Mouse (Mus musculus): ENCODE measurements at regions not wholly inside any gene's neighbourhood (a gene's known extent, or its start where the extent isn't known, plus 50 kb on each side); places are given as distances from the start of the nearest gene placed in this dataset.

DNA sequence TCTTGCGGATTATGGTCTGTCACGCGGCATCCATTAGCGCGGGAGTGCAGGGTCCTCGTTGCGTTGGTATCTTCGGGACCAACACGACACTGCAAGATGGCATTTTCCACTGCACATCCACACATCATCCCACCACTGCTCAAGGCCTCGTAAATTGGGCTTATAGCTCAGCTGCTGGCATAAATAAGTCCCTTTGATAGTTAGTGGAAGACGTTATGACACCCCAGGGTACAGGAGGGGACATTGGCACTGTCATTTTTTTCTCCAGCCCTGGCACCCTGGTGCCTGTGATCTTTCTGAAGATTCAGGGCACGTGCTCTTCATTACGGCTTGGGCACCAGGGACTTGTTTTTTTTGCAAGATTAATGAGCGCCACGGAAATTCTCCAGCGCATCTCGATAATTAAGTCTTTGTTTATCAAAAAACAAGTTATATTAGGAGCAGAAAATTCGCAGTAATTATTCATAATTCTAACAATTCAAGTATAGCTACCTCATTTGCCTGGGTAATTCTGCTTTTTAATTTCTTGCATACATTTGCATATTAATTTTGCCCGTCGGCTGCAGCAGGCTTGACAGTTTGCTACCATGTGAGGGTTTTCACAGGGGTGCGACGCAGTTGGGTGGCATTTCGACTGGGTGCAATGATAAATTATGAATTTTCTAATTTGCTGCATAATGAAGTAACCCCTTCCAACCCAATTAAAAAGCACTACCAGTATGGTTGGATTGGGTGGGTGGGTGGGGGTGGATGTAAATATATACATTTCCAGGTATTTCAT, 119.1 kb downstream of the Vrk1 start:
- intact Hi-C loops (cut with DNase I; ENCODE audit: low total_unique reads): no loop called here
- no peak for DNase-seq

DNA sequence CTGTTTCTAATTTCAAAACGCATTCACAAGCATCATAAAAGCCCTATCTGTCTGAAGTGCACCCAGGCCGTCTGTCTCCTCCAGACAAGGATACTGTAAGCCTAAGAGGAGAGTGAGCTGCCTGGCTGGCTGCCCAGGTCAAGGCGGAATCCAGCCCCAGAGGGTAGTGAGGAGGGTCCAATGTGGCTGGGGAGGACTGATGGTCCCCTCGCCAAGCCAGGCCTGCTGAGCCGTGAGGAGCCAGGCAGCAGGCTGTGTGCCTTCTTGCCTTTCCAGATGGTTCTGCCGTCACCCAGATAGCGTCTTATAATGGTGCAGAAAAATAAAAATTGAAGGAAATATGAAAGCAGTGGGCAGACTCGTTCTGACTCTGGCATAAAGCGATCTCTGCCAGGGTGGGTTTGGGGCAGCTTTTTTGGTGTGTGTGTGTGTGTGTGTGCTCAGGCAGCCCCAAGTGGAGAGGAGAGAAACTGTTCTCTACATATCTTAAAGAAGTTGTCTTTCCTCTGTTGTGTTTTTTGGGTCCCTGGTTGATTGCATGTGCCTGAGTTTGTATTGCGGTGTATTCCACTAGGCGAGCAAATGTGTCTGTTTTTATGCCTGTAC, 120.1 kb downstream of the Vrk1 start:
- DNase-seq: no peak
- intact Hi-C loops (cut with DNase I; ENCODE audit: low total_unique reads): no loop called here

DNA sequence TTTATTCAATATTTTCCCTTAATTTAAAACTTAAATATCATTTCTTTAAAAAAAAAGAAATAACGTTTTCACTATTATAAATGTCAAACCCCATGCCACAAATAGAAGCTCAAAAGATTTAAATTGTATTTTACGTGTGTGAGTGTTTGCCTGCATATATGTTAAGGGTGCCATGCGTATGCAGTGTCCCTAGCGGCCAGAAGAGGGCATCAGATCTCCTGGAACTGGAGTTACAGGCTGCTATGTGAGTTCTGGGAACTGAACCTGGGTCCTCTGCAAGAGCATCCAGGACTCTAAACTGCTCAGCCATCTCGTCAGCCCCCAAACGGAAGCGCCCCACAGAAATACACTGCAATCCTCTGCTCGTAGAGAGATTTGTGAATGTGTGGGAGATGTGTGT, 122.7 kb downstream of the Vrk1 start:
- intact Hi-C loops (cut with DNase I; ENCODE audit: low total_unique reads): no loop called here
- no peak for DNase-seq

DNA sequence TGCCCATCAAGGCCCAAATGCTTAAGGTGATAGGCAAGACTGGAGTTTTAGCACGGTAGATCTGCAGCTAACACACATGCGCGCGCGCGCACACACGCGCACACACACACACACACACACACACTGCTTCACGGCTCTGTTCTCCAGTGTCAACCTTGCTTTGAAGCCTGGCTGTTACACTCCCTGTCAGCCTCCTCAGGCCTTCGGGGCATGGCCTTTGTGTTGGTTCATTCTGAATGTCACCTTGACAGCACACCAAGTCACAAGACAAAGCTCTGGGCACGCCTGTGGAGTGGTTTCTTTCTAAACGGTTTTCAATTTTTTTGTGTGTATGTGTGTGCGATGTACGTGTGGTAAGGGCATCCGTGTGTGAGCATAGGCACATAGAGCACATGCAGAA, 128.4 kb downstream of the Vrk1 start:
- intact Hi-C loops (cut with DNase I; ENCODE audit: low total_unique reads): no loop called here
- DNase-seq: no peak

DNA sequence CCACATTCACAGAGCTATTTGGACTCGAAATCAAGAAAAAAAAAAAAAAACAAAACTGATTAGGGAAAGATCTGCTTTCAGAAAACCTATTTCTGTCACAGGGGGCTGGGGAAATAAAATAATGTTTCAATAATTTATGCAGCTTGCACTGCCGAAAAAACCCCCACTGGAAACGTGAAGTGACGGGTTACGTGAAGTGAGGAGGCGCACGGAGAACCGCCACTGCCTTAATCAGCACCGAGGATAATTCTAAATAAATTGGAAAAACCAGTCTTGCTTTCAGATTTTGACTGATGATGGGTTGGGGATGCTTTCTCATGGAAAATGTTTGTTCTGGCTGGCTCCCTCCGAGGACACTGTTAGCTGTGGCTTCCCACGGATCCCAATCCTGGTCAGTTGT, 129.5 kb downstream of the Vrk1 start:
- no peak for DNase-seq
- intact Hi-C loops (cut with DNase I; ENCODE audit: low total_unique reads): no loop called here

DNA sequence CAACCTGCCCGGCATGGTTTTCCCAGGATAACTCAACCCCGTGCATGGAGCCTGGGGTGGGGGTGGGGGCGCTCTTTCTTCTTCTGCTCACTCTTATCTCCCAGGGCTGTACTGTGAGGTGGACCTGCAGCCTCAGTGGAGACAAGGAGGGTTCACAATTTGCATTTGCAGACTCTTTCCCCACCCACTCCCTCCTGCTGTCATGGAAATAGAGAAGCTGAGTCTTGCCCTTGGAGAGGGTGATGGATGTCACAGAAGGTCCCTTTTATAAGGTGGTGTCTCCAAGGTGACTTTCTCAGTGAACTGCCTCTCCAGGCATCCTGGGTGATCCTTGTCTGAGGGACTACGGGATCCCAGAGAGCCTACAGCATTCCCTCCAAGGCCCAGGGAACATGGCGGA, 129.9 kb downstream of the Vrk1 start:
- no peak for DNase-seq
- intact Hi-C loops (cut with DNase I; ENCODE audit: low total_unique reads): no loop called here

DNA sequence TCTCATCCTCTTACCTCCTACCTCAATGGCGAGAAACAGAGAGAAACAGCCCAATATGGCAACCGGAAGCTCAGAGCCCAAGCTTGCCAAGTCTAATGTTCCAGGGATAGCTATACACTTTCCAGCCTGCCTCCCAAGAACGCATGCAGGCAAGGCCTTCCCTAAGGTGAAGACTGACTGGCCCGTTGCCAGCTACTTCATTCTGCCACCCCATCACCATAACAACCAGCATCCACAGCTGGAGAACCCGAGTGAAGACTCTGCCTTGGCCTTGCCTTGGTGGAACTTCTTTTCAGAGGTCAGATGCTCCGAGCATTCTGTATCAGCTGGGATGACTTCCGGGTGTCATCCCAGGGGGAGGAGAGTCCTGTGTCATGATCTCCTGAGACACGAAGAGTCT, 130.6 kb downstream of the Vrk1 start:
- intact Hi-C loops (cut with DNase I; ENCODE audit: low total_unique reads): no loop called here
- no peak for DNase-seq

DNA sequence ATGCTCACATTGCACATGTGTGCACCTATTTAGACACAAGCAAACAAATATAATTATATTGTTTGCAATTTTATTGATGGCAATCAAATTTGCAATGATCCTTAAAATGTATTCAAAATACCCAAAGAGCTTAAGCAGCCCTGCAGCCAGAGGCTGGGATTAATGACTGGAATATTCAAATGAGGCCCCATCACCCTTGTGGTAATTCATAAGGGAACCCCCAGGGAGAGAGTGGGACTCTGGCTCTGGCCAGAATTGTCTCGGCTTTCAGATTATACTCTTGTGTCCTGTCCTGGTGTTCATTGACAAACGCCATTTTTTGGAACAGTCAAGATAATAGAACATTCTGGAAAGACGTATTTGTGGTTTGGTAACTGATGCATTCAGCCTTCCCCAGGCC, 133.5 kb downstream of the Vrk1 start:
- no peak for DNase-seq
- intact Hi-C loops (cut with DNase I; ENCODE audit: low total_unique reads): no loop called here

DNA sequence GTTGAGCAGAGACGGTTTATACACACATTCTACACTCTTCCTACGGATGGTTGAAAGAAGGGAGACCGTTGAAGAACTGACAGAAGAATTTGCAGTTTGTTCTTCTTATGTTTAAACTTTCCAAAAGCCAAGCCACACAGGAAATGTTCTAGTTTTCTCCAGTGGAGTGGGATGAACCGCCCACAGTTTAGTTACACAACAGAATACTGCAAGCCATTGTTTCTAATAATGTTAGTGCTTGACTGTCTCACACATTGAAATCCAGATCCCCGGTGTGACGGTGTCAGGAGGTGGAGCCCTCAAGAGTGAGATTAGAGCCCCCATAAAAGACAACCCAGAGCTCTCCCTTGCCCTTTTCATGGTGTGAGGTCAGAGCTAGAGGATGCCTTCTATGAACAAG, 146.8 kb downstream of the Vrk1 start:
- intact Hi-C loops (cut with DNase I; ENCODE audit: low total_unique reads): no loop called here
- no peak for DNase-seq

DNA sequence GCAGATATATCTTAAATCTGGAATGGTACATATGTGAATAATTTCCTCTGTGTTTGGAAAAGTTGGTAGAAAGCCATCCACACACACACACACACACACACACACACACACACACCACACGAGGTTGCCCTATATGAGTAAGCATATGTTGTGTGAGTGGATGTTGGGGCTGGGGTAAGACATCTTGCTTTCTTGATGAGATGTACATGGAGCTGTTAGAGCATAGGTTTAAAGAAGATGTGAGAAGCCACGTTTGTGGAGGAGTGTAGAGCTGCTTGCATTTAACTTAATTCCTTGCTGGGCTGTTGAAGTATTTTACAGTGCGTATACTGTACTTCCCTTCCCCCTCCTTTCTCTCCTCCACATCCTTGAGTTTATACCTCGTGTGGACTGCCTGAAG, 147.8 kb downstream of the Vrk1 start:
- DNase-seq: no peak
- intact Hi-C loops (cut with DNase I; ENCODE audit: low total_unique reads): no loop called here

DNA sequence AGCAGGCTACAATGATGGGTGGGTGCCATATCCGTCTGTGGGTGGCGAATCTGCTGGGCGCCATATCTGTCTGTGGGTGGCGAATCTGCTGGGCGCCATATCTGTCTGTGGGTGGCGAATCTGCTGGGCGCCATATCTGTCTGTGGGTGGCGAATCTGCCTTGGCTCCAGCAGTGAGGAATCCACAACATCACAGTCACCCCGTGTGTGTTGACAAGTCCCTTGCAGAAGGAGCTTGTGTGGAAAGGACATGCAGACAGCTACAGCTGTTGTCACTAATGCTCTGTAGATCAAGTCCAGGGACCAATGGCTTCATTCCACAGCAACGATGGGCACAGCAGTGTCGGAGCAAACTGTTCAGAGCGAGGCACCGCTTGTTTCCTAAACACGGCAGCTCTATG, 148.6 kb downstream of the Vrk1 start:
- intact Hi-C loops (cut with DNase I; ENCODE audit: low total_unique reads): no loop called here
- no peak for DNase-seq

DNA sequence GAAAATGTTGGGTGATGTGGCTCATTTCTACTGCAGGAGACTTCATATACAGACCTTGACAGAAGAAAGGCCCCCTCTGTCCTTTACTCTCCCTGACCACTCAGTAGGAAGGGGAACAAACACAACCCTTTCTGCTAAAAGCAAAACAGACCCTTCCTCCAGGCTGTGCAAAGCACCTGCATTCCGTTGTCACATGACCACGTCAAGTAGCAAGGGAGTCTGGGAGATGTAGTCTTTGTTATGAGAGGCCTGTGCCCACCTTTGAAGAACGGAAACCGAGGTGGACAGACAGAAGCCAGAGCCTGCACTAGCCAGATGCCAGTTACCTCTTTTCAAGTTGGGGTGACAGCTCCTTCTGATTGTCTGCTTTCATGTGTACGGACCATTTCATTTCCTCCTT, 161.3 kb downstream of the Vrk1 start:
- intact Hi-C loops (cut with DNase I; ENCODE audit: low total_unique reads): no loop called here
- DNase-seq: no peak

DNA sequence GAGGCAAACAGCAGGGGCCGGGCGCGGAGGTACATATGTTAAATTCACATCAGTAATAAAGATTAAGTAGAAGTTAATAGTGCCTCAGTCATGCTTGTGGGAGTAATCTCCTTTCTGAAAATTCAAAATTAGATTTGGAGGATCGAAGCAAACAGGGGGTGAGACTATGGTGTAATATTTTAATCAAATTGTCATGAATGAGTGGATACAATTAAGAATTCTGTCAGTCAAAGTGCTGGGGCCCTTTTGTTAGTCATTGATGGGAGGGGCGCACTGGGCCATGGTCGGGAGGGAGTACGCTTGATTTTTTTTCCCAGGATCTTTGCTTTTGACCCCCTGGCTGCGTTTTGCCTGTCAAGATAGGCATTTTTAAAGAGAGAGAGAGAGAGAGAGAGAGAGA, 163.2 kb downstream of the Vrk1 start:
- intact Hi-C loops (cut with DNase I; ENCODE audit: low total_unique reads): no loop called here
- DNase-seq: no peak

DNA sequence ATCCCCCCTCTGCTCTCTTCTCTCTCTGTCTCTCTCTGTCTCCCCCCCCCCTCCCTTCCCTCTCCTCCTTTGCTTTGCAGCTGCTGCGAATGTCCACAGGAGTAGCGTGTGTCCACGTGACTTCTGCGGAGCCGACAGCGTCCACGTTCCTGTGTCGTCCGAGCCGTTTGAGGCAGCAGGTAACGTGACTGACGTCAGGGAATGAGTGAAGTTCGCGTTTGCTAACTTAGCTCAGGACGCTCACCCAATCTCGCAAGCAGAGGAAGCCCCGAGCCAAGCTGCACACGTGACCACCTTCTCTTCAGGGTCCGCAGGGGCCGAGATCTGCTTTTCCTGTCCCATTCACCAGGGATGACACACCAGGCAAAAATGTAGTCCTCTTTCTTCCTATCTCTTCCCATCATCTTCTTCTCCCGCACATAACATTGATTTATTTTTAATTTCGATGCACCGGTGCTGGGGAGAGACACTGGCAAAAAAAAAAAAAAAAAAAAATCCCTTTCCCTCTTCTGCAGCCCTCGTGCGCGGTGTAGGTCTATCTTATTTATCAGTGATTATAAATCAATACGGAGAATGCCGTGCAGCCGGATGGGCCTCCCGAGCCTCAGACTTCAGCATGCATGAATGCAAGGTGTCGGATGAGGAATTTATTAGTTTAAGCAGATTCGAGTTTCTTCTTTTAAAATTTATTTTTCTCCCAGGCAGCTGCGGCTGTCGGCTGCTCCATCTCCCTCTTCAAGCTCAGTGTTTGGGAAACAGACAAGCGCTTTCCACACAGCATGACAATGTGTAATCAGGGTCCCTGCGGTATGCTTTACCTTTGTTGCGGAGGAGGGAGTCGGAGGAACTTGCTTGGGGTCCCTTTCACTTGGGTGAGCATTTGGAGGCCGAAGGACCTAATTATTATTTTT, 164.3 kb downstream of the Vrk1 start:
- intact Hi-C loops (cut with DNase I; ENCODE audit: low total_unique reads): no loop called here

DNA sequence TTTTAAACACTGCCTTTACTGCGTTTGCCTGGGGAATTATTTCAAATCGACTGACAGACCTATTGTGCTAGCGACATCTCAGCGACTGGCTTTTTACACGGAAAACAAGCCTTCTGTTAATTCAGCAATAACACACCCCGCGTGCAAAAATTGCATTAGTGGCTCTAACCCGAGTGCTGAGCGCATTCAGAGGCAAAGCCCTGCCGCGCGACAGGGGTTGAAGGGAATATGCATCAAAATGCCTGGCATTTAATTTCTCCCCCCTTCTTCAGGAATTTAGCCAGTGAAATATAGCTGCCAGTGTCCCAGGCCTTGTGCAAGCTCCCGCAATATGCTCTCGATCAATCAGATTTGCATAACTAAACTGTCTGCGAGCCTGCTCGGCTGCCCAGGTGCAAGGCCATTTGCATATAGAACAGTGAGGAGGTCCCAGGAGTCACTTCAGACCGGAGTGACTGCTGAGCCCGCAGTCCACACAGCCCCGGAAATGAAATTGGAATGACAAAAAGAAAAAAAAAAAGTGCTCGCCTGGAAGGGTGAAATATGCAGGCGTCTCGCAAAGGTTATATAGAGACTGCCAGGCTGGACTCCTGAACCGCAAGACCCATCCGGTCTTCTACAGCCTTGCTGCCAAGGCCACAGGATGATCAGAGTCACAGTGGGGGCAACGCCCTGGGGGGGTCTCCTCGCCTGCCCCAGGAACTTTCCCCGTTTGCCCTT, 165.1 kb downstream of the Vrk1 start:
- DNase-seq: no peak
- intact Hi-C loops (cut with DNase I; ENCODE audit: low total_unique reads): no loop called here

More for the DNA sequence above, 164.3 kb downstream of the Vrk1 start:
- no peak for DNase-seq

DNA sequence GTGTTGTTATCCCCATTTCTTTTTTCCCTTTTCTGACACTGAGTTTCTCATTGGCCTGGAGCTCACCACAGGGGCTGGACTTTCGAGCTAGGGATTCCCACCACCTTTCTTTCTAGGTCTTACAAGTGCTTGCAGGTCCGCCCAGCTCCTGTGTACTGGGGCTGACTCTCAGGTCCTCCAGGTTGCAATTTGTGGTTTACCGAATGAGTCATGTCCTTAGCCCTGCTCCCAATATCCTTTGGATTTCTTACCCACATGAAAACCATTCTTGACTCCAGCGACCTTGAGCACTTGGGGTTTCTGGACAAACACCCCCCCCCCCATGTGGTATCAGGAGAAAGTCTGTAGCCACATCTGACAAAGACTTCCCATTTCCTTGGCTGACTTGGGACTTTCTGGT, 167.3 kb downstream of the Vrk1 start:
- intact Hi-C loops (cut with DNase I; ENCODE audit: low total_unique reads): no loop called here
- DNase-seq: no peak

DNA sequence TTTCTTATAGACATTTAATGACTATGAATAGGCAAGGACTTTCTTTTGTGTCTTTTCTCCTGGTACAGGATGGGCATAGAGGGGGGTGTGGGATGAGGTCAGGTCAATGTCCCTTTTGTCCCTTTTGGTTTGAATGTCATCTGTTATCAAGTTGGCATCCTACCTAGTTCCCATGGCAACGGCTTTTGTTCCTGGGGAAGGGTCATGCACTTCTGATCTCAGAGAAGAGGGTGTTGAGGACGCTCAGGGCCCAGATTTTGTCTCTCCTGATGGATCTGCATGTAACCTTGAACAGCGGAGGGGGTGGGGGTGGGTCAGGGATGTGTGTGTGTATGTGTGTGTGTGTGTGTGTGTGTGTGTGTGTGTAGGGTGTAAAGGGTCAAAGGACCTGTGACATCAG, 167.8 kb downstream of the Vrk1 start:
- intact Hi-C loops (cut with DNase I; ENCODE audit: low total_unique reads): no loop called here
- DNase-seq: no peak

DNA sequence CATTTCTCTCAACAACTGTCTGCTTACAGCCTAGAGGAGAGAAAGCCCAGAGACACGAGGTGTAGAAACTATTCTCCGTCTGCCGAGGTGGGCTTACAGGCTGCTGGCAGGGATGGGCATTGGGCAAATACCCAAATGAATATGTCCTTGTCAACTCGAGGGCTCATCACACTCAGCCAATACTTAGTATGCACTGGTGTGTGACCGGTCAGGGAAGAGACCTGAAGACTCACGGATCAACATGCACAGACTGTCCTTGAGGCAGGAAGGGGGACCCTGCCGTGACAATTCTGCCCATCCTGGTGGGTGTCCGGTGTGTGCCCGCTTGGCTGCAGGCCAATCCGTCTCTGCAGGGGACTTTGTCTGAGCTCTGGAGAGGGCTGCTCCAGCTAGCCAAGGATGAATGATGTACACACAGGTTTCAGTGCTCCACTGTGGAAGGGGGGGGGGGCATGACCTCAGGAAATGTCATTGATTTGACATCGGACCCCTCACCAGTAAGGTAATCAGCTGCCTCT, 168.7 kb downstream of the Vrk1 start:
- no peak for DNase-seq
- intact Hi-C loops (cut with DNase I; ENCODE audit: low total_unique reads): no loop called here

DNA sequence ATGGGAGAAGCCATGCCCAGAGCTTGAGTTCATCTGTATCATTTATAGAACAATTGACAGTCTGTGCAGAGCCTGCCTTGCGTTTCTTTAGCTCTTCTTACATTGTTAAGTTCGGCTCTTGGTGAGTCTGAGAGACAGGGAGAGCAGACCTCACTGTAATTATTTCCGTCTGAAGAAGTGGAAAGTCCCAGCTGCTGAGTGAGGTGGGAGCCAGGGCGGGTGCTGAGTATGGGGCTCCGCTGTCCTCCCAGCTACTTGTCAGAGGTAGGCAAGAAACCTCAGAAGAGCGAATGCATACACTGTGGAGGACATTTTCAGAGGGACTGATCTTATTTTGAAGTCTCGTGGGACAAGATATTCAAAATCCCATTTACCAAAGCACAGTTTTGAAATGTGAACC, 172.9 kb downstream of the Vrk1 start:
- intact Hi-C loops (cut with DNase I; ENCODE audit: low total_unique reads): no loop called here
- no peak for DNase-seq

DNA sequence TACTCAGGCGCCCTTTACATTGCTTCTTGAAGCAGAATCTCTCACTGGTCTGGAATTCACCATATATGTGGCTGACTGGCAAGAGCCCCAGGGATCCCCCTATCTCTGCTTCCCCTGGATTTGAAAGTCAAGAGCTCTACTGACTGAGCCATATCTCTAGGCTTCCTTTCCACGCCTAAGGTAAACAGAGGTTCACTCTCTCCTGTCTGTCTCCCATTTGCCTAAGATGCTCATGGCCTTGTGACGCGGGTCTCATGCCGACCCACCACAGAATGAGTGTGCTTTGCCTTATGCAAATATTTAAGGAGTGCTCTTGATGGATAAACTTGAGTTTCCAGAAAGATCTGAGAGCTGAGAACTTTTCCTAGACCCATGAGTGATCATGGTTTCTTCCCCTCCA, 173.9 kb downstream of the Vrk1 start:
- intact Hi-C loops (cut with DNase I; ENCODE audit: low total_unique reads): no loop called here
- DNase-seq: no peak

Data from gastrocnemius, postnatal 14 days (tissue).